Mouse (Mus musculus) brown adipose tissue, adult 24 weeks (tissue): ENCODE data around the gene Ubxn10. TPM values are rescaled to one million over a fixed set of nuclear protein-coding genes. Genes with fewer than 3 reads are reported as not detected.

Experiments used
- H3K27ac ChIP-seq: fragments of 200-500 bp; replicated peaks from 2 replicates; pipeline ENCODE4 v1.5.1; 2012; ENCODE audit warnings: low read depth, mild to moderate bottlenecking, low read length
- H3K4me1 ChIP-seq: fragments of 200-500 bp; 2 replicates; pipeline ENCODE4 v1.6.1; 2012; ENCODE audit warnings: low read length, mixed read lengths; ENCODE audit not compliant: control insufficient read depth, insufficient read depth, insufficient read length
- H3K4me3 ChIP-seq: fragments of 200-500 bp; 2 replicates; pipeline ENCODE4 v1.5.1; 2012; ENCODE audit warnings: low read depth, mild to moderate bottlenecking, low read length, moderate library complexity; ENCODE audit not compliant: insufficient read depth
- polyA plus RNA-seq: library from polyadenylated mRNA; stranded (reverse); fragments of >200 nt; gene quantifications from 2 replicates; pipeline ENCODE4 v1.2.4, GENCODE M21; 2012; ENCODE audit not compliant: missing spikeins, insufficient read depth, insufficient read length

Gene Ubxn10
- polyA plus RNA-seq, 1 experiment, result not detected

DNA sequence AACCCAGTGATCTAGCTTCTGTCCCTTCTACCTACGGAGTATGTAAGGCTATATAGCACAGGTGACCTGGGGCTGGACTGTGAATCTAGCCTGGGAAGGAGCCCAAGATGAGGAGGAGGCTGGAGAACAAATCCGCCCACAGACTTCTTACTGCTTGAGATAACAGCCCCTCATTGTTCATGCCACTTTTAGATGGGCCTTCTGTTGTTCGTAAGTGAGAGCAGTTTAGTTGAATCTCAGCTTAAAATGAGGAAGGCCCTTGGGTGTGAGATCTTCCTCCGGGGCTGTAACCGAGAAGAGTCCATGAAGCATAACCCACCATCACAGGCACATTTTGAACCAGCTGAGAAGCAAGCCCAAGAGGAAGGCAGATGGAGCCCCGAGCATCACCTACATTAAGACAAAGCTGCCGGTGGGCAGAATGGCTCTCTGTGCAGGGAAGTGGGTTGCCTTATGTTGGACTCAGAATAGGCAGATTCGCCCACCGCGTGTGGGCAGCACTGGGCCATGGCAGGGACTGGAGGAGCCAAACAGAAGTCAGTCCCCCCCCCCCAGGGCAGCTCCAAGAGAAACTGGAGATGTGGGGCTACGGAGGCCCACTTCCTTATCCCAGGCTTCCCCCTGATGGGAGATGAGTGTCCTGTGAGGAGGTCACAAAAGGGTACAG is 76.9 kb downstream of the Ubxn10 start:
- Histone ChIP-seq H3K27ac (no peak overlapping the region), H3K4me1 (no peaks in the 10 kb centered on the region)

More for the DNA sequence above, 76.9 kb downstream of the Ubxn10 start:
- no peak overlapping the region for H3K4me3 ChIP-seq

Other genes with a start within 250 kb of the Ubxn10 start
- gene Vwa5b1, start 101.3 kb downstream of the Ubxn10 start, polyA plus RNA-seq, result not detected in 2 replicates
- gene Pla2g2c, start 12.4 kb downstream of the Ubxn10 start, polyA plus RNA-seq, result not detected in 2 replicates
- not detected in 2 replicates for gene Pla2g2f, start 20.5 kb upstream of the Ubxn10 start, polyA plus RNA-seq
- gene Pla2g2d, start 38.6 kb upstream of the Ubxn10 start, polyA plus RNA-seq, result 1.9 and 4.9 TPM in 2 replicates
- 1.5 TPM in 1 of 2 replicates, not detected in the other for gene Pla2g5, start 126.3 kb upstream of the Ubxn10 start, polyA plus RNA-seq
- gene Gm13030, start 136.8 kb upstream of the Ubxn10 start, polyA plus RNA-seq, result not detected in 2 replicates
- gene Pla2g2e, start 140.8 kb upstream of the Ubxn10 start, polyA plus RNA-seq, result 4.0 TPM in 1 of 2 replicates, not detected in the other
- 4.5 and 5.2 TPM in 2 replicates for gene Otud3, start 176.8 kb upstream of the Ubxn10 start, polyA plus RNA-seq
- not detected in 2 replicates for gene Rnf186, start 229.9 kb upstream of the Ubxn10 start, polyA plus RNA-seq
- gene Tmco4, start 235.7 kb upstream of the Ubxn10 start, polyA plus RNA-seq, result 10.3 and 12.2 TPM in 2 replicates